Mouse (Mus musculus) A20 (cell line): ENCODE measurements around the gene Axin1.
"Not testable (repeated sequence)": the region's sequence is repeated elsewhere in the genome, so short reads cannot be mapped to it uniquely, and the experiment has no call there.

Experiments
- DNase-seq: peaks from one replicate; pipeline ENCODE4 v3.0.0-alpha.2; 2011; ENCODE audit warnings: low read depth, low spot score

The Axin1 gene

GRCm38 (mm10) chr17:26138239-26138836 is at the start of gene Axin1:
TSS of gene Axin1 (plus strand) at chr17:26138688.
- peak; percentile 99 for DNase-seq

GRCm38 (mm10) chr17:26089905-26090632 is 48.4 kb upstream of the Axin1 start, which contains the start of gene Decr2:
TSS of gene Decr2 (minus strand) at chr17:26090337.
- peak; percentile 91 for DNase-seq

GRCm38 (mm10) chr17:26094531-26095110 is 43.9 kb upstream of the Axin1 start:
- no peak for DNase-seq

GRCm38 (mm10) chr17:26095121-26095740 is 43.3 kb upstream of the Axin1 start, which contains the start of gene Nme4:
TSS of gene Nme4 (minus strand) at chr17:26095602.
- DNase-seq = peak; percentile 86

DNA sequence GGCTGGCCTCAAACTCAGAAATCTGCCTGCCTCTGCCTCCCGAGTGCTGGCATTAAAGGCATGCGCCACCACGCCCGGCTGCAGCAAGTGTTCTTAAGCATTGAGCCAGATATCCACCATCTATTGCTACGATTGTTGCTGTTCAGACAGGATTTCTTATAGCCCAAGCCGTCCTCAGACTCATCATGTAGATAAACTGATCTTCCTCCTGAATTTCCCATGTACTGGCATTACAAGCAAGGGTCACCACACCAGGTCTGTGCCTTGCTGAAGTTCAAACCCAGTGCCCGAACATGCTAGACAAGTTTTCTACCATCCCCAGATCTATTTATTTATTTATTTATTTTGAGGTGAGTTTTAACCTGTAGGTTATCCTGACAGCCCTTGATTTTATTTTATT is 40.0 kb upstream of the Axin1 start:
- no peak for DNase-seq

GRCm38 (mm10) chr17:26099316-26099715 is 39.2 kb upstream of the Axin1 start:
- DNase-seq = peak; percentile 54

DNA sequence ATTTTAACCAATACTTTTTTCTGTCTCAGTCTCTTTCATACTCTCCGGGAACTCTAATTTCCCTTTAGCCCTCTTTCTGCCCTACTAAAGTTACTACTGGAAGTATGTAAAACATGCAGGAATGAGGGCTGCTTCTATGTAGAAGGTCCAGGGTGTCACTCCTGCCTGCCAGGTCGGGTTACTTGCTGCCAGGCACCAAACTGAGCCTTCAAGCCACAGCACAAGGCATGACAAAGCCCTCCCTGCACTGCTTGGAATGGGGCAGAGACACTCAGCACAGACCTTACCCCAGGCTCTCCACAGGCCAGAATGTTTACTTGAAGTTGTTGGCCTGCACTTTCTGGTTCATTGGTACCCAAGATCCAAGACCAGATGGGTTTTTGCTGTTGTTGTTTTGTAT is 38.3 kb upstream of the Axin1 start:
- no peak for DNase-seq

DNA sequence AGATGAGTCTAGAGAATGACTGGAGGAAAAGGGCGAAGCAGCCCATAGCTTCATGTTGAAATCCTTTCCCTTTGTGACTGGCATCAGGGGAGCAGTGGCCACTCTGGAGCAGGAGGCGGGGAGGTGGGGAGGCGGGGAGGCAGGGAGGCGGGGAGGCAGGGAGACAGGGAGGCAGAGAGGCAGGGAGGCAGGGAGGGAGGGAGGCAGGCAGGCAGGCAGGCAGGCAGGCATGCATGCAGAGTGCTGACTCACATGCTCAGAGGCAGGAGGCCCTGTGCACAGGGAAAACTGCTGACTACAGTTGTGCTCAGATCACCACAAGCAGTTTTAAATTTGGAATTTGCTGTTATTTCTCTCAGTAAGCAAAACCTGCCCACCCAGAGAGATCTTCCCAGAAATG is 37.0 kb upstream of the Axin1 start:
- no peak for DNase-seq

GRCm38 (mm10) chr17:26105619-26106018 is 32.9 kb upstream of the Axin1 start:
- DNase-seq = no peak

- DNase-seq = no peak
Observed at GRCm38 (mm10) chr17:26110156-26110555, 28.3 kb upstream of the Axin1 start.

DNA sequence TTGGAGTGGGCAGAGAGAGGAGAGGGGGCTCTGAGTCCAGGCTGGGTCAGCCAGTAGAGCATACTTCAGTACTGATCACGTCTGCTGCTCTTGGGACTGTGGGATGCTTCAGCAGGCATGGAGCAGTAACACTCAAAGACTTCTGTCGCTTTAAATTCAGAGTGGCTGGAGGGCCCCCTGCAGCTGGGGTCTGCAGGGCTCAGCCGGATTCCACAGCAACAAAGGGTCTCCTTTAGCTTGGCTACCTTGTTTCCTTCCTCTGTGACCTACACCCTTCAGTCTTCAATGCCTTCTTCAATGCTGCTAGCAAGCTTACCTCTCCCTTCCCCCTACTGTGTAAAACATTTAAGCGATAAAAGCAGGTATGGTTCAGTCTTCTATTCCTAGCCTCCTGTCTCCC is 27.5 kb upstream of the Axin1 start:
- DNase-seq = no peak

GRCm38 (mm10) chr17:26111722-26112121 is 26.8 kb upstream of the Axin1 start:
- no peak for DNase-seq

GRCm38 (mm10) chr17:26112751-26113150 is 25.7 kb upstream of the Axin1 start:
- no peak for DNase-seq

DNA sequence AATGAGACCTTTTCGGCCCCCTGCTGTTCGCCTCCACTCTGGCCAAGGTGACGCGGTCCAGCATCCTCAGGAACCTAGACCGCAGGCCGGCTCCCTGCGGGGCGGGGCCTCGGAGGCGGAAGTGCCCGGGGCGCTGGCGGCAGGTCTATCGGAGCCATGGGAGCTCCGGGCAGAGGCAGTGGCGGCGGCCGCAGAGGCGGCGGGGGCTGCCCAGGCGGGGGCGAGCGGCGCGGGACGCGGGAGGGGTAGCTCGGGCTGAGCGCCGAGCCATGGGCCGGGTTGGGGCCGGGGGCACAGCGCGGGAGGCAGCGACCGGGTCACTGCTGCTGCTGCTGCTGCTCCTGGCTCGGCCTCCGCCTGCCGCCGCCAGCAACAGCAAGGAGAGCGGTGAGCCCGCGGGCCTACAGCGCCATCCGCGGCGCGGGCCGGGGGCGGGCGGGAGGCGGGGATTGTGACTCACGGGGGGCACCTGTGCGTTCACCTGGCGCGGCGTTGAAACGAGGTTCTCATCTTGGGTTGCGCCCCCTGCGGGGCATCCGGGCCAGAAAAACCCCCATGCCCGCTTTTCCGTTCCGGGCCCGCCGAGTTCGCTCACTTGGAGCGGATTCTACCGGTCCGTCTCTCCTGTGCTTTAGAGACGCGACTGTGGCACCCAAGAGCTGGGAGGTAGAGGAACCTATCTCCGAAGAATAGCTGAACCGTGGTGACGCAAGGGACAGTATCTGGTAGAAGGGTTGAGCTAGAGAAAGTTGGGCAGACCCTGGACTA is 25.1 kb upstream of the Axin1 start, which contains the start of gene Tmem8:
TSS of gene Tmem8 (plus strand) at position 119 of the 768 bp plus-strand sequence.
- peak; percentile 82 for DNase-seq

GRCm38 (mm10) chr17:26114061-26114460 is 24.4 kb upstream of the Axin1 start:
- no peak for DNase-seq

DNA sequence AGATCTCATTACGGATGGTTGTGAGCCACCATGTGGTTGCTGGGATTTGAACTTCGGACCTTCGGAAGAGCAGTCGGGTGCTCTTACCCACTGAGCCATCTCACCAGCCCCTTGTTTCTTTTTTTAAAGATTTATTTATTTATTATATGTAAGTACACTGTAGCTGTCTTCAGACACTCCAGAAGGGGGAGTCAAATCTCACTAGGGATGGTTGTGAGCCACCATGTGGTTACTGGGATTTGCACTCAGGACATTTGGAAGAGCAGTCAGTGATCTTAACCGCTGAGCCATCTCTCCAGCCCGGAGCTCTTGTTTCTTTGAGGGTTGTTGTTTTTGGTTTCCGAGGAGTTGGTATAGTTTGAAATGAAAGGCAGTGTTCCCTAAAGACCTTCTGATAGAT is 24.0 kb upstream of the Axin1 start:
- not testable (repeated sequence) for DNase-seq

DNA sequence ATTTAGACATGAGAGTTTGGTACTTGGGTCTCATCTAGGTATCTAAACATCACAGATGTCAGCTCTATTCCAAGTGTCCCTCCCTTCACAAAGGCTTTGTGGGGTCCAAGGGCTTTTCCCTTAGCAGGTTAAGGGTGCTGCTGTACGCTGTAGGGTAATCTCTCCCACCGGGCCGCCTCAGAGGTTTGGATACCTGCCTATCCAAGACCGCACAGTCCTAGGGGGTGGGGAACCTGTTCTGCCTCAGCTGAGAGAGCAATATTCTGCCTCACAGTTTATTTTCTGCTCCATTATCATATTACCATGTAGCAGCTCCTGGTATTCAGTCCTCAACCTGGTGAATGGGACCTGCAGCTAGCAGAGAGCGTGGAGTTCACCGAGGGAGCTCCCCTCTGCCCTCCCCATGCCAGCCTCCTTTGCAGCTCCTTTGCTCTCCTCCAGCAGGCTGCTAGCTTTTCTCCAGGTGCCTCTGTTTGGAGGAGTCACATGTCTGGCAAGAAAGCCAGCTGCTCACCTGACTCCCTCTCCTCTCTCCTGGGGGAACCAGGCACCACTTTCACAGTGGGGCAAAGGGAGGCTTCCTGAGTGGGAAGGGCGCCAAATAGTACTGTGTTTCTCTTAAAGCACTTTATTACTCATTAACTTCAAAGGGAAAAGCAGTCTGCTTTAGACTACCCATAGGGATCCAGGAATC is 23.1 kb upstream of the Axin1 start:
- no peak for DNase-seq

- no peak for DNase-seq
Observed at GRCm38 (mm10) chr17:26115956-26116487, 22.5 kb upstream of the Axin1 start.

GRCm38 (mm10) chr17:26116503-26117258 is 21.8 kb upstream of the Axin1 start:
- DNase-seq = no peak
